Mouse (Mus musculus) neural tube, embryonic 14.5 days (tissue): ENCODE measurements around the gene Olfr397. TPM values are rescaled to one million over a fixed set of nuclear protein-coding genes. Genes with fewer than 3 reads are reported as not detected.

Experiments used
- ATAC-seq: fragments of 200-750 bp; cut with Nextera tagmentation; 2 replicates; pipeline ENCODE4 v1.8.0; 2017; ENCODE audit warnings: low read depth, mild to moderate bottlenecking, moderate TSS enrichment, moderate library complexity
- H3K27ac ChIP-seq: fragments of 300-500 bp; sonication (generic); 2 replicates; pipeline ENCODE4 v1.5.1; 2014; ENCODE audit warnings: low read depth, mild to moderate bottlenecking, control low read depth, low read length, moderate library complexity, mixed read lengths
- H3K27me3 ChIP-seq: fragments of 300-500 bp; sonication (generic); 2 replicates; pipeline ENCODE4 v1.6.1; 2014; ENCODE audit warnings: low read length; ENCODE audit not compliant: control insufficient read depth, insufficient read depth
- H3K36me3 ChIP-seq: fragments of 300-500 bp; sonication (generic); 2 replicates; pipeline ENCODE4 v1.6.1; 2014; ENCODE audit warnings: low read length, mixed read lengths; ENCODE audit not compliant: control insufficient read depth, insufficient read depth
- H3K4me1 ChIP-seq: fragments of 300-500 bp; sonication (generic); 2 replicates; pipeline ENCODE4 v1.6.1; 2014; ENCODE audit warnings: low read length; ENCODE audit not compliant: control insufficient read depth, insufficient read depth
- H3K4me2 ChIP-seq: fragments of 300-500 bp; sonication (generic); 2 replicates; pipeline ENCODE4 v1.6.1; 2014; ENCODE audit warnings: mild to moderate bottlenecking, low read depth, low read length, control low read depth
- H3K4me3 ChIP-seq: fragments of 300-500 bp; sonication (generic); 2 replicates; pipeline ENCODE4 v1.5.1; 2014; ENCODE audit warnings: low read depth, low read length, control low read depth, mixed read lengths
- H3K9ac ChIP-seq: fragments of 300-500 bp; sonication (generic); replicated peaks from 2 replicates; pipeline ENCODE4 v1.6.1; 2014; ENCODE audit warnings: low read depth, mild to moderate bottlenecking, control low read depth, low read length, mixed read lengths
- H3K9me3 ChIP-seq: fragments of 300-500 bp; sonication (generic); 2 replicates; pipeline ENCODE4 v1.6.1; 2016; ENCODE audit warnings: low read length; ENCODE audit not compliant: control insufficient read depth
- WGBS: fragments of 180-500 bp; shearing (Covaris S2); extraction: QIAGEN DNeasy Blood & Tissue Kit; methylation state at CpG from one replicate; pipeline ENCODE4 v1.1.7; 2014; 5-methylcytosine and 5-hydroxymethylcytosine counted together
- polyA plus RNA-seq: library from polyadenylated mRNA; unstranded; fragments of >200 nt; fragmentation: Nextera tagmentation; extraction: Ambion mirVana; gene quantifications from 2 replicates; pipeline ENCODE4 v1.2.1, GENCODE M21; 2014

Olfr397 gene
- polyA plus RNA-seq = not detected in 2 replicates

DNA sequence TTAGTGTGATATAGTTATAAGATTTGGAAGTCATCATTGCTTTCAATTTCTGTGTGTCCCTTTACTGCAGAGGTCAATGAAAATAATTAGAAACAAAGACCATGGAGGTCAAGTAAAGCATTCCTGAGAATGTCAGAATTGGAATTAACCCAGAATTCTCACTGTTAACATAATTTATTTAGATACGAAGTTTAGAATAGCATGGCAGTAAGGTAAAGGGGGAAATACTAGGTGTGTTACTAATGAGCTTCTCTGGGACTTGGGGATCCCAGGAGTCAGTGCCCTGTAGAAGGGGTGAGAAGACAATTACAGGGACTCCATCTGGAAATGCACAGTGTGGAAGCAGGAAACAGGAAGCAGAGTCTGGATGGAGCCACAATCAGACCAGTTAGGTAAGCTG lies at the start of gene Olfr397:
Gene Olfr397 (plus strand): TSS at position 301 of the 400 bp plus-strand sequence.
- no peaks in the 10 kb centered on the region for H3K36me3 ChIP-seq
- 70% methylated on average over 1 of the region's 1 CpGs for WGBS
- no peaks in the 10 kb centered on the region for H3K27me3 ChIP-seq
- no peak within 1 kb of the TSS for H3K4me2 ChIP-seq
- no peak within 1 kb of the TSS for H3K4me3 ChIP-seq
- H3K27ac ChIP-seq = no peak within 1 kb of the TSS
- no peak within 1 kb of the TSS for H3K9ac ChIP-seq
- ATAC-seq = no peak
- H3K4me1 ChIP-seq = no peaks in the 10 kb centered on the region
- 0 out of 2 replicates have a peak, but pooled peaks cover 7% of the 10 kb centered on the region for H3K9me3 ChIP-seq

DNA sequence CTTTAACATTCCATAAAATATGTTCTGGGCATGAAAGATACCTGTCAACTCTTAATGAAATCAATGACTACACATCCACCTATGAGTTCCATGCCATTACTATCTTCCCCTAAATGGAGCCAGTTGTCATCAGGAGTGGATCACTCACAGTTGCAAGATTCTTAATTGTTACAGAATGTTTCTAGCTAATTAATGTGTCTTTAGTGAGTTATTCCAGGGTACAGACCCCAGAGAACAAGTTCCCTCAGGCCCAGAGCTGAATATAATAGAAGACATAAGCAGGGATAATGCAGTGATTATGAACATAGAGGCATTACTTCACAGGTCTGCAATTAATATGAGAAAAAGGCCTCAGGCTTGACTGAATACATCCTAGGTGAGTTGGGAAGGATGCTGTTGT lies 24.2 kb upstream of the Olfr397 start, which contains the start of gene Olfr23:
Gene Olfr23 (plus strand): TSS at position 301 of the 400 bp plus-strand sequence.
- no peak within 1 kb of the TSS for H3K27ac ChIP-seq
- no peaks in the 10 kb centered on the region for H3K4me1 ChIP-seq
- ATAC-seq = no peak
- H3K9ac ChIP-seq = no peak within 1 kb of the TSS
- H3K36me3 ChIP-seq = no peaks in the 10 kb centered on the region
- no peaks in the 10 kb centered on the region for H3K27me3 ChIP-seq
- H3K4me2 ChIP-seq = no peak within 1 kb of the TSS
- no peak within 1 kb of the TSS for H3K4me3 ChIP-seq
- H3K9me3 ChIP-seq = no peaks in the 10 kb centered on the region; the same call in 1 of the 2 replicates

DNA sequence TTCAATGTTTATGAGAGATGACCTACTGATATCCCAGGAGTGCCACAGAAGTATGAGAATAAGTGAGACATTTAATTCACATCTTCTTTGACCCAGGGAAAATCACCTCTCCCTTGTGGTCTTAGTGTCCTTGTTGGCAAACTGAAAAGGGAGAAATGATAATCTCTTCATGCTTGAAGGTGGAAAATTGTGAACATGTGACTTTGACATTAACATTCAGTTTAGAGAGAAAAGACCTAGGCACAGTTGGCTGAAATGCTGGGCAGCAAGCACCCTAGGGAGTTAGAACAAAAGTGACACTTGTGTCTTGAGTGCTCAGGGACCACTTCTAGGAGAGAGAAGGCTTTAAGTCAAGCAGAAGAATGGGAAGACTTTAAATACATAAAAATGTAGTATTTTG lies 29.7 kb downstream of the Olfr397 start, which contains the start of gene Olfr398:
Gene Olfr398 (minus strand): TSS at position 101 of the 400 bp plus-strand sequence.
- Histone ChIP-seq H3K4me3 (no peak within 1 kb of the TSS), H3K9me3 (peaks cover 10% of the 10 kb centered on the region), H3K4me2 (no peak within 1 kb of the TSS), H3K36me3 (no peaks in the 10 kb centered on the region), H3K9ac (no peak within 1 kb of the TSS), H3K27me3 (no peaks in the 10 kb centered on the region), H3K4me1 (no peaks in the 10 kb centered on the region), H3K27ac (no peak within 1 kb of the TSS)
- ATAC-seq = no peak

DNA sequence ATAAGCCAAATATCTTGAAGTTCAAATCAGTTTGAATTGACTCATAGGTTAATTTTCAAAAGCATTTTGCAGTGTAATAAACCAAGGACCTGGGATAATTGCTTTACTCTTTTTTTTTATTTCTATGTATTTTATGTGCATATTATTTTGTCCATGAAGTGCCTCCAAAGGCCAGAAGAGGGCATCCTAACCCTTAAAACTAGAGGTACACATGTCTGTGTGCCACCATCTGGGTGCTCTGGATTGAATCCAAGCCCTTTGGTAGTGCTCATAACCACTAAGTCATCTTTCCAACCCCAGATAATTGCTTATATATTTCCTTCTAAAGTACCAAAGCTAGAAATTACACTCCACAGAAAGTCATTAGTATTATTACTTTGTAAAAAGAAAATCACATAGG lies 32.5 kb downstream of the Olfr397 start:
- no peak for ATAC-seq
- H3K36me3 ChIP-seq = no peaks in the 10 kb centered on the region
- H3K27me3 ChIP-seq = no peaks in the 10 kb centered on the region

More for the DNA sequence above, 32.5 kb downstream of the Olfr397 start:
- Histone ChIP-seq H3K9ac (no peak overlapping the region), H3K9me3 (peaks cover 10% of the 10 kb centered on the region; the same call in 1 of the 2 replicates), H3K27ac (no peak overlapping the region), H3K4me2 (no peak overlapping the region), H3K4me1 (no peaks in the 10 kb centered on the region), H3K4me3 (no peak overlapping the region)

Other genes with a start within 250 kb of the Olfr397 start
- gene Olfr389, start 180.1 kb upstream of the Olfr397 start, polyA plus RNA-seq = not detected in 2 replicates
- not detected in 2 replicates for gene Olfr390, start 177.9 kb upstream of the Olfr397 start, polyA plus RNA-seq
- not detected in 2 replicates for gene Olfr391-ps, start 157.8 kb upstream of the Olfr397 start, polyA plus RNA-seq
- not detected in 2 replicates for gene Olfr392, start 143.8 kb upstream of the Olfr397 start, polyA plus RNA-seq
- not detected in 2 replicates for gene Olfr393, start 109.4 kb upstream of the Olfr397 start, polyA plus RNA-seq
- not detected in 2 replicates for gene Olfr394, start 70.0 kb upstream of the Olfr397 start, polyA plus RNA-seq
- gene Olfr395, start 51.5 kb upstream of the Olfr397 start, polyA plus RNA-seq = not detected in 2 replicates
- gene Olfr23, start 24.1 kb upstream of the Olfr397 start, polyA plus RNA-seq = not detected in 2 replicates
- not detected in 2 replicates for gene Olfr398, start 29.6 kb downstream of the Olfr397 start, polyA plus RNA-seq
- not detected in 2 replicates for gene Olfr139, start 95.7 kb downstream of the Olfr397 start, polyA plus RNA-seq
- gene Olfr399, start 95.8 kb downstream of the Olfr397 start, polyA plus RNA-seq = not detected in 2 replicates
- not detected in 2 replicates for gene Zfp616, start 109.1 kb downstream of the Olfr397 start, polyA plus RNA-seq
- gene Olfr401, start 152.9 kb downstream of the Olfr397 start, polyA plus RNA-seq = not detected in 2 replicates
- not detected in 2 replicates for gene Olfr402, start 192.7 kb downstream of the Olfr397 start, polyA plus RNA-seq
- gene Olfr403, start 225.4 kb downstream of the Olfr397 start, polyA plus RNA-seq = not detected in 2 replicates